Mouse (Mus musculus): Measurements from ENCODE around the gene Klf15.

Gene Klf15

DNA sequence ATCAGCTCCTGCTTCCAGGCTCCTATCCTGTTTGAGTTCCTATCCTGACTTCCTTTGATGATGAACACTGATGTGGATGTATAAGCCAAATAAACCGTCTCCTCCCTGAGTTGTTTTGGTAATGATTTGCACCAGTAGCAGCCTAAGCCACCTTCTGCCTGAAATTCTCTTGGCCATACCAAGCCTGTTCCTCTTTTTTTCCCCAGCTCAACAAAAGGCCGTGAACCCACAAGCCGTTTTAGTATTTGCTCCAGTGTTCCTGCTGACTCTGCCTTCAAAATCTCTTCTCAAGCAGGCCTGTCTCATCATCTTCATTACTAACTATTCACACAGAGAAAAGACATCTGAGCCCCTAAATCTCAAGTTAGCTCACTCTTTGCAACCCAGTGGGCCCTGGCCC is 31.8 kb downstream of the Klf15 start:
- no peak for DNase-seq

- peak; percentile 88 for DNase-seq
Observed at GRCm38 (mm10) chr6:90494566-90494965, 32.2 kb downstream of the Klf15 start.

- peak; percentile 97 for DNase-seq
Observed at GRCm38 (mm10) chr6:90495282-90495912, 33.0 kb downstream of the Klf15 start.

DNA sequence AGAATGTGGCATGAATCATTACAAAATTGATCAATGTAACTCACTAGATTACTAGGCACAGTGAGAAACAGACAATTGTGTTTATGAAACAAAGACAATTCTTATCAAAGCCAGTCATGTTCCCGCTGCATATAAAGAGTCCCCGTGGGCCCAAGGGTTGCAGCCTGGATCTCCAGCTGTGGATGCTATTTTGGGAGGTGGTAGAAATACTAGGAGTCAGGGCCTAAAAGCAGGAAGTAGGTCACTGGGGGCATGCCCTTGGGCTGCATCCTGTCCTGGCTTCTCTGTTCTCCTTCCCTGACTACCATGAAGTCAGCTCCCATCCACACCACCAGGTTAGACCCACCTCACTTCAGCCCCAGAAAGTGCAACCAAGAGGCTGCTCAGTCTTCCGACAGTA is 33.8 kb downstream of the Klf15 start:
- DNase-seq = peak; percentile 95

- DNase-seq = no peak
Observed at GRCm38 (mm10) chr6:90499509-90499908, 37.1 kb downstream of the Klf15 start.

DNA sequence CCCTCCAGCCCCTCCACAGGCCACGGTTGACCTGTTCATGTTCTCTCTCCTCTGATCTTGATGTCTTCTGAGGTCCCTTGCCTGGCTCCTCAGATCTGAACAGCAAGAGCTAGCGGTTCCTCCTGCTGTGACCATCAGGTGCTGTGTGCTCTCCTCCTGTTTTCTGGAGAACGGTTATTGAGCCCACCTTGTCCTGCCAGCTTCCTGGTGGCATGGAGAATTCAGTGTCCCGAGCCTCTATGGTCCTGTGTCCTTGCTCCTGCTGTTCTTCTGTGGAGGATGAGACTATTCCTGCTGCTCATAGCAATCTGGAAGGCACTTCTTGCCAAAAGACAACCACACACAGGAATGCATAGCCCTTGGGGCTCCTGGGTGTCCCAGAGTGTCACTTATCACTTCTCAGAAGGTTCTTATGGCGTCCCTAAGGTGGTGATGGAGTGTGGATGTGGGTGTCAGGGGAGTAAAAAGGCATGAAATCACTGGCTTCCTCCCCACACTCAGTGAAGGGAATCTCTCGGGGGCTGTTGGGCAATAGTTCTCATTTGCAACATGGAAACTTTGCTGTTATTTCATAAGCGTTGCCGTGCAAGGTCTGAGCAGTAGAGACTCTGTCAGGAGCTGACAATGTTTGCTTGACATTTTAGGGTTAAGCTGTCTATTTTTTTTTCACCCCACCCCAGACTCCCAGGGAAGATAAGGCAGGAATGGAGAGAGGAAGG is 39.0 kb downstream of the Klf15 start:
- DNase-seq = peak; percentile 95

DNA sequence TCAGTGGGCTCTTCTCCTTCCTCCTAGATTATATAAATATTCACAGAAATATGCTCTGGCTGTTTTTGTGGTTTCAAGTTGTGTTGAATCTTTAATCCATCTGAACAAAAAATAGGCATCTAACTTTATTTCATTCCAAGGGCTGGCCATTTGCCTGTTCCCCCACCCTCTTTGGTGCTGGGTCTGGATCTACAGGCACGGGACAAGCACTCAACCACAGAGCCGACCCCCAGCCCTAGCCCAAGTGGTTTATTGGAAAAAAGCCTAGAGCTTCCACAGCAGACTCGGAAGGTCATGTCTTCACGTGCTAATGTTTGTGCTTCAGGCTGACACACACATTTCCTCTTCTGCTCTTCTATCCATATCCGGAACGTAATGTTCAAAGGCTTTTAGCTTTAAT is 43.5 kb downstream of the Klf15 start:
- peak; percentile 95 for DNase-seq

DNA sequence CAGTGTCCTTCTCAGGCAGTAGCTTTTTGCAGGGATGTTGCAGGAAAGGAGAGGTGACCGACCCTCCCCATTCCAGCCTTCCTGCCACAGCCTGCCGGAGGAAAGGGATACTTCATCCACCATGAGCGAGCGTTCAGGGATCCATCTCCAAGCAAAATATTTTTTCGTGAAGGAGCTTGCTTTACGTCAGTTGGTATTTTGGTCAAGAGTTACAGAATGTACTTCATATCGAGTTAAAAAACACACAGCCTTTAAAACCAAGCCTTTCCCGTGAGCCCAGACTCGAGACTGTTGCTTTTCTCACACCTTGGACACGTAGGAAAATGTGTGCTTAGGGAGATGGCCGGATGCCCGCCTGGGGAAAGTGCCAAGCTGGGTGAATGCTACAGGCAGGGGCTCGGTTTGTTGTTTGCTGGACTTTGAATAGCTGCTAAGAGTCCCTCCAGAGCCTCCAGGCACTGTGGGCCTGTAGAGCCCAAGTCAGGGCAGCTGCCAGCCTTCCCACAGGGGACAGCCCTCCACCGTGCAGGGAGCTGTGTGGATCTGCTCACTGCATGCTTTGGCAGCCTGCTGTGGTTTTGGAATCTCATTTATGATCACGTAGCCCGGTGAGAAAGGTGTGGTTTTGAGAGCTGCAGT is 44.4 kb downstream of the Klf15 start:
- DNase-seq = peak; percentile 99

DNA sequence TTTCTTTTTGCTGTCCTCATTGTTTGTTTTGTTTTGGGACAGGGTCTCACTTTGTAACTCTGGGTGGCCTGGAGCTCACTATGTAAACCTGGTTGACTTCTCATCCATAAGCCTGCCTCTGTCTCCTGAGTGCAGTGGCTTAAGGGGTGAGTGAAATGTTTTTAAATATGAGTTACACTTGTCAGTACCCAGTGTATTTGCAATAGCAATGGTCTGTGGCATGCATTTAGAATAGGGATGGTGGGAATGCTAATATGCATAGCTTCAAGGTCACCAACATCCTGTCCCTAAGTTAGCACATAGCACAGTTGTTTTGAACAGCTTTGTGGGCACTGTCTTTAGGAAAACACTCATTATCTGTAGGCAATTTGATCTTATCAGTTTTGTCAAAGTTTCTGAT is 45.1 kb downstream of the Klf15 start:
- no peak for DNase-seq

GRCm38 (mm10) chr6:90508197-90508624 is 45.8 kb downstream of the Klf15 start:
- peak; percentile 98 for DNase-seq

GRCm38 (mm10) chr6:90509085-90509484 is 46.7 kb downstream of the Klf15 start:
- peak; percentile 99 for DNase-seq

GRCm38 (mm10) chr6:90512416-90512815 is 50.0 kb downstream of the Klf15 start:
- no peak for DNase-seq

GRCm38 (mm10) chr6:90513074-90513856 is 50.9 kb downstream of the Klf15 start:
- no peak for DNase-seq

DNA sequence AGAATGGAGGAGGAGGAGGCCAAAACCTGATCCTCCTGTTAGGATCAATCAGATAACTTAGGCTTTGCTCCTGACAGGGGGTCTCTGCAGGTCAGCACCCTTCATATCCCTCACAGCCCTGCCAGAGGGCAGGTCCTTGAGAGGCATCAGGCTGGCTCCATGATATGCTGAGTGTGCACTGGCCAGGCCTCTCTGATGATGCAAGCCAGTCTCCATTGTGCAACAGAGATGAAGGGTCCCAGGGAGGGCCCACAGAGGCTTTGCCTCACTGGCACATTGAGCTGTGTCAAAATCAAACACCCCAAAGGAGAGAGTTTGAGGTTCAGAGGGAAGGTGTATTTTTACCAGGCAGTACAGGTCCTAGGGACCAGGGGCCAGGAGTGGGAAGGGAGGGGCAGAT is 52.0 kb downstream of the Klf15 start:
- DNase-seq = peak; percentile 92

DNA sequence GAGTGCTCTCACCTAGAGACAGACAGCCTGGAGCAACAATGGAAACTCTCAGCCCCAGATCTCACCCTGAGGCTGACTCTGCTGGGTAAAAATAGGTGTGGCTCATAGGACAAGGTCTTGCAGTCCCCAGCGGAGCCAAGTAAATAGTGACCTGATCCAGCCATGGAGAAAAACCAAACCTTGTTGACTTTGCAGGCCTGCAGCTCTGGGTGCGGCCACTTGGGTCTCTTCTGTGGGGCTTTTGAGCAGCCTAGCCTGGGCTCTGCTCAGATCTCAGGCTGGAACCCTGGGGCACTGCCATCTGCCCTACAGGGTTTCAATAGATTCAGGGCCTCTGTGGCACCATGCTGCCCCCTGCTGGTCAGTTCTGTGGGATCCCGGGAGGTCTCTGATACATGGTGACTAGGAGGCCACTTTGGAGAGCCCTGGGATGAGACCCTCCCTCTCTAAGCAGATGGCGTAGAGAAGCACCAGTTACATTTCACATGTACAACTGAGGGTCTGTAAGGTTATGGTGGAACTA is 52.6 kb downstream of the Klf15 start:
- DNase-seq = peak; percentile 98

DNA sequence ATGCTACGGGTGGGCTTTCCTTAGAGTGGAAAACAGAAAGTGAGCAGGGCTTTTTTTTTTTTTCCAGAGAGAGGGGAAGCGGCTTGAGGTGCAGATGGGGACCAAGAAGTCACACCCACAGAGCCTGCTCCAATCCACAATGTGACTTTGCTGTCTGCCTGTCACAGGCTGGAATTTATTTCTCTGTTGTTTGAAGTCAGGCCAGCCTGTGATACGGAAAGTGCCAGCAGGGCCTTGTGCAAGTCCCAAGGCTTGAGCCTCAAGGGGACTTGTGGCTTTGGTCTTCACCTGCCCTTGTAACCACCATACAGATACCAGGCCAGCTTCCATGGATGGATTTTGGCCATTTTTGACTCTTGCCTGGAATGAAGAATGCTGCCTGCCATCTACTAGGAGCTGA is 56.5 kb downstream of the Klf15 start:
- peak; percentile 92 for DNase-seq

DNA sequence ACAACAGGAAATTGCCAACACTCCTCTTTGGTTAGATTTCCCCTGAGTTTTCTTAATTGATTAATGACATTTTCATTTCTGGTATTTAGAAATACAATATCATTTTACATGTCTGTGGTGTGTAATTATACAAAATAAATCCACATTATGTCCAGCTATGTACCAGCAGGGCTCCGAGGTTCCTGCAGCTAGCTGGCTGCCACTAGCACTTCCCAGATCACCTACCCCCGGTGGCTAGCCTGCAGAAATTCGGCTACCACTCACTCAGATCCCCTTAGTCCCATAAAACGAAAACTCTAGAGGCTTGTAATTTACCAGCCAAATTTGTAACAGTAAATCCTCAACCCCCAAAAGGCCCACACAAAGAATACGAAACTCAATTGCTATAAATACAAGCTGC is 57.0 kb downstream of the Klf15 start:
- DNase-seq = peak; percentile 27

Measured in heart, adult 11 months (tissue).